Mouse (Mus musculus) small intestine, adult 10 weeks (tissue): ENCODE results near the gene Zfp787. TPM values are rescaled to one million over a fixed set of nuclear protein-coding genes. Genes with fewer than 3 reads are reported as not detected.

Source experiments
- polyA plus RNA-seq: library from polyadenylated mRNA; stranded (reverse); fragments of 350-450 nt; fragmentation: Illumina TruSeq; extraction: RNeasy Lipid Tissue Mini Kit (QIAGEN cat#74804); gene quantifications from one replicate; pipeline ENCODE4 v1.2.3, GENCODE M21; 2014; ENCODE audit warnings: low replicate concordance

The Zfp787 gene
- 3.9 TPM for polyA plus RNA-seq

DNA sequence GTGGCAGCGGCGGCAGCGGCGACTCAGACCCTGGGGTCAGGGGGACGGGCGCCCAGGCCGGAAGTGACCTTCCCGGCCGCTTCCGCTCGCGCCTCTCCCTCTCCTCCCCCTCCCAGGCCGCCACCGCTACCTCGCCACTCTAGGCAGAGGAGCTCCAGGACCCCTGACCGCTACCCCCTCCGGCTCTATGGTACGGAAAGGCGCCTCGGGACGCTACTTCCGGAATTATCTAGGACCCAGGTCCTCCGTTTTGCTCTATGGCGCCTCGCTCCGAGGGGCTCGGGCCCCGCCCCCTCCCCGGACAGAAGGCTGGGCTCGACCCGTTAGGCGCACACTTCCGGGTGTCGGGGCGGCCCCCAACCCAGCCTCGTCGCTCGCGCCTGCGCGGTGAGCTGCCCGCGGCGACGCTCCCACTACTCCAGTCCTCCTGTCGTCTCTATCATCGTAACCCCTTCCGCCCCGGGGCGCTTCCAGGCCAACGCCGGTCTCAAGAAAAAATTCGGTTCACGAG, at the start of gene Zfp787:
Gene Zfp787 (minus strand): TSS at position 97 of the 511 bp plus-strand sequence.

DNA sequence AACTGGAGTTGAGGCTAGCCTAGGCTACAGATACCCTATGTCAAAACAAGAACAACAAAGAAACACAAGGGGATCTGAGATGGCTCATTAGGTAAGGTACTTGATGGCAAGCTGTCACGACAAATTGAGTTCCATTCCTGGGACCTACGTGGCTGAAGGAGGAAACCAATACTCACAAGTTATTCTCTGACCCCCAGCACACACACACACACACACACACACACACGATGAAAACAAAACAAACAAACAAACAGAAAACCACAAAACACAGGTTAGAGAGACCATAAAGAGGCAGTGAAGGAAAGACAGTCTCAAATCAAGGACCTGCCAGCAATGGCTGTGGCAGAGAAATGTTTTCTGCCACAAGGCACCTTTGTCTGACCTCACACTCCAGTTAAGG, 41.0 kb upstream of the Zfp787 start, which contains the start of gene Galp:
Gene Galp (plus strand): TSS at position 301 of the 400 bp plus-strand sequence.

GRCm38 (mm10) chr7:6172006-6172649, 16.3 kb upstream of the Zfp787 start, which contains the start of gene Zfp444:
Gene Zfp444 (plus strand): TSS chr7:6172226.

Other genes starting within 250 kb of the Zfp787 start
- not detected for gene Vmn1r65, start 145.0 kb downstream of the Zfp787 start, polyA plus RNA-seq
- gene Nlrp4c, start 110.8 kb downstream of the Zfp787 start, polyA plus RNA-seq, result not detected
- gene Zfp444, start 16.2 kb upstream of the Zfp787 start, polyA plus RNA-seq, result 2.0 TPM
- not detected for gene Galp, start 41.1 kb upstream of the Zfp787 start, polyA plus RNA-seq
- gene Zscan5b, start 66.3 kb upstream of the Zfp787 start, polyA plus RNA-seq, result not detected
- not detected for gene Epp13, start 96.7 kb upstream of the Zfp787 start, polyA plus RNA-seq
- 3.2 TPM for gene Zfp667, start 130.6 kb upstream of the Zfp787 start, polyA plus RNA-seq
- gene Zfp583, start 175.3 kb upstream of the Zfp787 start, polyA plus RNA-seq, result 2.0 TPM
- gene Gm3854, start 187.8 kb upstream of the Zfp787 start, polyA plus RNA-seq, result not detected
- 2.0 TPM for gene Zfp78, start 207.3 kb upstream of the Zfp787 start, polyA plus RNA-seq
- gene Zfp28, start 227.3 kb upstream of the Zfp787 start, polyA plus RNA-seq, result 7.4 TPM
- not detected for gene Smim17, start 242.7 kb upstream of the Zfp787 start, polyA plus RNA-seq